Mouse (Mus musculus): ENCODE results near the gene Ntn3. TPM values are rescaled to one million over a fixed set of nuclear protein-coding genes. Genes with fewer than 3 reads are reported as not detected.

Gene Ntn3
- polyA plus RNA-seq, 1 experiment: 10.2 TPM

GRCm38 (mm10) chr17:24209916-24210240, 547 bp upstream of the Ntn3 start:
- no peak for DNase-seq (ENCODE audit: low read depth)
- TF ChIP-seq POLR2A (IDR thresholded peaks at IDR 0.05; ENCODE audit: borderline replicate concordance, extremely low read depth, insufficient read depth, insufficient read length, poor library complexity, severe bottlenecking): no peak
- TF ChIP-seq CTCF (IDR thresholded peaks at IDR 0.05; ENCODE audit: borderline replicate concordance, extremely low read depth, insufficient read depth, insufficient read length): no peak

- DNase-seq (ENCODE audit: low read depth): peak; percentile 44
- no peak for TF ChIP-seq CTCF (IDR thresholded peaks at IDR 0.05; ENCODE audit: borderline replicate concordance, extremely low read depth, insufficient read depth, insufficient read length)
- 0 out of 2 replicates have a peak, but pooled peaks have one; percentile 3 for TF ChIP-seq POLR2A (IDR thresholded peaks at IDR 0.05; ENCODE audit: borderline replicate concordance, extremely low read depth, insufficient read depth, insufficient read length, poor library complexity, severe bottlenecking)
These were observed 689 bp downstream of the Ntn3 start for GRCm38 (mm10) chr17:24208641-24209042.

- DNase-seq (ENCODE audit: low read depth): no peak
- TF ChIP-seq CTCF (IDR thresholded peaks at IDR 0.05; ENCODE audit: borderline replicate concordance, extremely low read depth, insufficient read depth, insufficient read length) (no peak), POLR2A (IDR thresholded peaks at IDR 0.05; ENCODE audit: borderline replicate concordance, extremely low read depth, insufficient read depth, insufficient read length, poor library complexity, severe bottlenecking) (no peak)
These were observed 1.3 kb downstream of the Ntn3 start for GRCm38 (mm10) chr17:24207768-24208640.

GRCm38 (mm10) chr17:24206451-24207351, 2.6 kb downstream of the Ntn3 start:
- peak; percentile 78 for DNase-seq (ENCODE audit: low read depth)
- TF ChIP-seq POLR2A (IDR thresholded peaks at IDR 0.05; ENCODE audit: borderline replicate concordance, extremely low read depth, insufficient read depth, insufficient read length, poor library complexity, severe bottlenecking) (no peak), CTCF (IDR thresholded peaks at IDR 0.05; ENCODE audit: borderline replicate concordance, extremely low read depth, insufficient read depth, insufficient read length) (peak; percentile 9; the same call in 1 of the 2 replicates)

- TF ChIP-seq POLR2A (IDR thresholded peaks at IDR 0.05; ENCODE audit: borderline replicate concordance, extremely low read depth, insufficient read depth, insufficient read length, poor library complexity, severe bottlenecking) (no peak), CTCF (IDR thresholded peaks at IDR 0.05; ENCODE audit: borderline replicate concordance, extremely low read depth, insufficient read depth, insufficient read length) (no peak)
- no peak for DNase-seq (ENCODE audit: low read depth)
These were observed 3.4 kb downstream of the Ntn3 start for GRCm38 (mm10) chr17:24205908-24206361.

GRCm38 (mm10) chr17:24205284-24205888, 3.9 kb downstream of the Ntn3 start, which contains the start of gene Tbc1d24:
TSS of gene Tbc1d24 (minus strand) at chr17:24205562.
- TF ChIP-seq CTCF (IDR thresholded peaks at IDR 0.05; ENCODE audit: borderline replicate concordance, extremely low read depth, insufficient read depth, insufficient read length) (no peak), POLR2A (IDR thresholded peaks at IDR 0.05; ENCODE audit: borderline replicate concordance, extremely low read depth, insufficient read depth, insufficient read length, poor library complexity, severe bottlenecking) (peak; percentile 75)
- DNase-seq (ENCODE audit: low read depth): peak; percentile 98

- no peak for TF ChIP-seq CTCF (IDR thresholded peaks at IDR 0.05; ENCODE audit: borderline replicate concordance, extremely low read depth, insufficient read depth, insufficient read length)
- TF ChIP-seq POLR2A (IDR thresholded peaks at IDR 0.05; ENCODE audit: borderline replicate concordance, extremely low read depth, insufficient read depth, insufficient read length, poor library complexity, severe bottlenecking): no peak
- peak; percentile 13 for DNase-seq (ENCODE audit: low read depth)
These were observed 4.5 kb downstream of the Ntn3 start for GRCm38 (mm10) chr17:24204846-24205245.

GRCm38 (mm10) chr17:24203611-24204534, 5.5 kb downstream of the Ntn3 start:
- TF ChIP-seq POLR2A (IDR thresholded peaks at IDR 0.05; ENCODE audit: borderline replicate concordance, extremely low read depth, insufficient read depth, insufficient read length, poor library complexity, severe bottlenecking) (no peak), CTCF (IDR thresholded peaks at IDR 0.05; ENCODE audit: borderline replicate concordance, extremely low read depth, insufficient read depth, insufficient read length) (no peak)
- no peak for DNase-seq (ENCODE audit: low read depth)

- no peak for TF ChIP-seq POLR2A (IDR thresholded peaks at IDR 0.05; ENCODE audit: borderline replicate concordance, extremely low read depth, insufficient read depth, insufficient read length, poor library complexity, severe bottlenecking)
- TF ChIP-seq CTCF (IDR thresholded peaks at IDR 0.05; ENCODE audit: borderline replicate concordance, extremely low read depth, insufficient read depth, insufficient read length): no peak
- DNase-seq (ENCODE audit: low read depth): no peak
These were observed 6.3 kb downstream of the Ntn3 start for GRCm38 (mm10) chr17:24203068-24203467.

- DNase-seq (ENCODE audit: low read depth): no peak
- TF ChIP-seq POLR2A (IDR thresholded peaks at IDR 0.05; ENCODE audit: borderline replicate concordance, extremely low read depth, insufficient read depth, insufficient read length, poor library complexity, severe bottlenecking) (no peak), CTCF (IDR thresholded peaks at IDR 0.05; ENCODE audit: borderline replicate concordance, extremely low read depth, insufficient read depth, insufficient read length) (no peak)
These were observed 8.2 kb downstream of the Ntn3 start for GRCm38 (mm10) chr17:24201092-24201491.
